Mouse (Mus musculus) lung, postnatal 14 days (tissue): ENCODE measurements around the gene Lurap1l.
A peak's percentile ranks its signal among the peaks of the same experiment; 100 is the strongest.
"Not testable (repeated sequence)": the region's sequence is repeated elsewhere in the genome, so short reads cannot be mapped to it uniquely, and the experiment has no call there.

Experiments used
- DNase-seq: peaks from one replicate; pipeline ENCODE4 v3.0.0; 2021

Gene Lurap1l

GRCm38 (mm10) chr4:80910481-80910870 is at the start of gene Lurap1l:
Lurap1l (plus strand) TSS chr4:80910646.
- DNase-seq: peak; percentile 61

- no peak for DNase-seq
Measured at GRCm38 (mm10) chr4:80862962-80863361, 47.5 kb upstream of the Lurap1l start.

- no peak for DNase-seq
Measured at GRCm38 (mm10) chr4:80863906-80864305, 46.5 kb upstream of the Lurap1l start.

GRCm38 (mm10) chr4:80864511-80864922 is 45.9 kb upstream of the Lurap1l start:
- DNase-seq: peak; percentile 18

GRCm38 (mm10) chr4:80866065-80866464 is 44.4 kb upstream of the Lurap1l start:
- peak; percentile 28 for DNase-seq

GRCm38 (mm10) chr4:80869598-80869997 is 40.8 kb upstream of the Lurap1l start:
- no peak for DNase-seq

- peak; percentile 38 for DNase-seq
Measured at GRCm38 (mm10) chr4:80872847-80873644, 37.4 kb upstream of the Lurap1l start.

- no peak for DNase-seq
Measured at GRCm38 (mm10) chr4:80874121-80874859, 36.2 kb upstream of the Lurap1l start.

GRCm38 (mm10) chr4:80875055-80875454 is 35.4 kb upstream of the Lurap1l start:
- no peak for DNase-seq

- DNase-seq: no peak
Measured at GRCm38 (mm10) chr4:80881996-80882599, 28.3 kb upstream of the Lurap1l start.

GRCm38 (mm10) chr4:80886631-80887030 is 23.8 kb upstream of the Lurap1l start:
- DNase-seq: no peak

GRCm38 (mm10) chr4:80891004-80891403 is 19.4 kb upstream of the Lurap1l start:
- DNase-seq: no peak

- DNase-seq: peak; percentile 21
Measured at GRCm38 (mm10) chr4:80895278-80895894, 15.1 kb upstream of the Lurap1l start.

- no peak for DNase-seq
Measured at GRCm38 (mm10) chr4:80906726-80907125, 3.7 kb upstream of the Lurap1l start.

GRCm38 (mm10) chr4:80907973-80908372 is 2.5 kb upstream of the Lurap1l start:
- DNase-seq: no peak

- DNase-seq: no peak
Measured at GRCm38 (mm10) chr4:80908902-80909301, 1.5 kb upstream of the Lurap1l start.

GRCm38 (mm10) chr4:80910871-80911701 is 640 bp downstream of the Lurap1l start:
- DNase-seq: peak; percentile 45

- peak; percentile 87 for DNase-seq
Measured at GRCm38 (mm10) chr4:80911706-80912540, 1.5 kb downstream of the Lurap1l start.

- no peak for DNase-seq
Measured at GRCm38 (mm10) chr4:80915211-80915610, 4.8 kb downstream of the Lurap1l start.

- no peak for DNase-seq
Measured at GRCm38 (mm10) chr4:80916695-80917094, 6.2 kb downstream of the Lurap1l start.

GRCm38 (mm10) chr4:80917128-80917527 is 6.7 kb downstream of the Lurap1l start:
- not testable (repeated sequence) for DNase-seq
